Mouse (Mus musculus) ES-Bruce4 (cell line): ENCODE measurements at regions not wholly inside any gene's neighbourhood (a gene's known extent, or its start where the extent isn't known, plus 50 kb on each side); places are given as distances from the start of the nearest gene placed in this dataset.

Experiments
- H3K27ac ChIP-seq: 2 replicates; pipeline ENCODE4 v1.5.1; 2012; ENCODE audit warnings: low read length, inconsistent platforms; ENCODE audit not compliant: insufficient read depth
- H3K27me3 ChIP-seq: 2 replicates; pipeline ENCODE4 v1.6.1; 2012; ENCODE audit warnings: mild to moderate bottlenecking, low read length, inconsistent platforms; ENCODE audit not compliant: control insufficient read depth, poor library complexity, insufficient read depth, severe bottlenecking
- H3K36me3 ChIP-seq: 2 replicates; pipeline ENCODE4 v1.6.1; 2012; ENCODE audit warnings: inconsistent platforms, mild to moderate bottlenecking, low read length, moderate library complexity; ENCODE audit not compliant: control insufficient read depth, poor library complexity, insufficient read depth, severe bottlenecking
- H3K4me1 ChIP-seq: one replicate; pipeline ENCODE4 v1.8.1; 2011; ENCODE audit warnings: low read length; ENCODE audit not compliant: control insufficient read depth, insufficient read depth
- H3K4me3 ChIP-seq: 2 replicates; pipeline ENCODE4 v1.5.1; 2011; ENCODE audit warnings: low read depth, mild to moderate bottlenecking, low read length
- H3K9ac ChIP-seq: 2 replicates; pipeline ENCODE4 v1.6.1; 2012; ENCODE audit warnings: low read depth, mild to moderate bottlenecking, inconsistent platforms; ENCODE audit not compliant: poor library complexity, severe bottlenecking
- H3K9me3 ChIP-seq: replicated peaks from 2 replicates; pipeline ENCODE4 v1.6.1; 2012; ENCODE audit warnings: mild to moderate bottlenecking, low read length, inconsistent platforms; ENCODE audit not compliant: control insufficient read depth, poor library complexity, insufficient read depth, severe bottlenecking
- CTCF ChIP-seq: IDR thresholded peaks from one replicate; pipeline ENCODE4 v1.8.1; 2011; ENCODE audit warnings: low read depth, low read length
- EP300 ChIP-seq: IDR thresholded peaks from 2 replicates; pipeline ENCODE4 v1.6.1; 2011; ENCODE audit warnings: low read depth, low read length; ENCODE audit not compliant: insufficient read depth
- POLR2A ChIP-seq: IDR thresholded peaks from one replicate; pipeline ENCODE4 v1.8.1; 2011; ENCODE audit warnings: low read length; ENCODE audit not compliant: insufficient read depth

DNA sequence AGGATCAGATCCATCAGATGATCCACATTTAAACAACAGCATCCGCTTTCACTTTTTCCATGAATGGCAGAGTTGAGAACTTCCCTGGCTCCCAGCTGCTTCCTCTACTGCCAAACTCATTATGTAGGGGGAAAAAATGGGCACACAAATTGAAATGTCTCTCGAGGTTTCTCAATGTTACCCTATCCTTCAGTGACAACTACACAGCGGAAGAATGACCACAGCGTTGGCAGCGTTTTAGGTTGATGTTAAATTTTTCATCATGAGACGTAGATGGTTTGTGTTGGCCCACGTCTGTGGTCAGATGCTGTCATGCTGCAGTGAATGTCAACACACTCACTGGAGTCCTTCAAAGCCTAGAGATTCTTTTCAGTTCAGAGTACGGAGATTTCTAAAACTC lies 149.0 kb upstream of the Paip1 start:
- Histone ChIP-seq H3K27ac (no peak overlapping the region), H3K9me3 (no peaks in the 10 kb centered on the region), H3K36me3 (no peaks in the 10 kb centered on the region), H3K4me3 (no peak overlapping the region), H3K9ac (no peak overlapping the region), H3K4me1 (no peaks in the 10 kb centered on the region), H3K27me3 (no peaks in the 10 kb centered on the region)
- no peak for TF ChIP-seq CTCF
- TF ChIP-seq POLR2A = no peak
- TF ChIP-seq EP300 = no peak

DNA sequence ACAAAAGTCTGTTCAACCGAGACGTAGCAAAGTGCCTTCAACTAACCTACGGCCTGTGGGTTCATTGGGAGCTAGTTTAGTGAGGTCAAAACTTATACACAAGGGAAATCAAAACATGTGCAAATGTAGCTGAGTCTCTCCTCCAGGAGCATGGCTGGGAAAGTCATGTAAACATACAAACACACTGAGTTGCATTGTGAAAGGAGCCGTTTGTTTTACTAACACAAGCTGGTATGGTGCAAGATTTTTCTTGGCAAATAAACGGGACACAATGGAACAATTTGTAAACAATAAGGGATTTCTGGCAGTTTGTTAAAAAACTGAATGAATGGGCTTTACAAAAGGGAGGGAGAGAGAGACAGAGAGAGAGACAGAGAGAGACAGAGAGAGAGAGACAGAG lies 147.8 kb upstream of the Paip1 start:
- H3K4me1 ChIP-seq = no peaks in the 10 kb centered on the region
- no peak overlapping the region for H3K27ac ChIP-seq
- H3K4me3 ChIP-seq = no peak overlapping the region
- H3K9me3 ChIP-seq = no peaks in the 10 kb centered on the region
- H3K36me3 ChIP-seq = no peaks in the 10 kb centered on the region
- TF ChIP-seq CTCF (no peak), POLR2A (no peak), EP300 (no peak)
- no peak overlapping the region for H3K9ac ChIP-seq
- H3K27me3 ChIP-seq = no peaks in the 10 kb centered on the region

DNA sequence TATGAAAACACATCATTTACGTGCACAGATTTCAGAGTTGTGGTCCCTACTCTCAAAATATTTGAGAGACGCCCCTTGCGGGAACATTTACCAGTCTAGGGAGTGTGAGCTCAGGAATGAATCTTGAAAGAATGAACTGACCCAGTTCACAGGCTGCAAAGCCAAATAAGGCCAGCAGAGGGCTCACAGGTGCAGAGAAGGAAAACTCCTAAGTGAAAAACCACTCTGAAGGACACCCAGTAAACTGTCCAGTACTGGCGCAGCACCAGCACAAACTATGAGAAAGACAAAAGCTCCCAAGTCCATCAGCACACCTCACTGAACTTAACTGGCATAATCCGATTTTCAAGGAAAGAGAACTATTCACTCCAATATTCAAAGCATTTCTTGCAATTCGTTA lies 145.0 kb upstream of the Paip1 start:
- H3K4me3 ChIP-seq = no peak overlapping the region
- no peaks in the 10 kb centered on the region for H3K27me3 ChIP-seq
- no peaks in the 10 kb centered on the region for H3K4me1 ChIP-seq
- no peak overlapping the region for H3K9ac ChIP-seq
- no peak overlapping the region for H3K27ac ChIP-seq
- no peaks in the 10 kb centered on the region for H3K36me3 ChIP-seq
- TF ChIP-seq CTCF (peak; percentile 40), POLR2A (no peak), EP300 (no peak)
- no peaks in the 10 kb centered on the region for H3K9me3 ChIP-seq

DNA sequence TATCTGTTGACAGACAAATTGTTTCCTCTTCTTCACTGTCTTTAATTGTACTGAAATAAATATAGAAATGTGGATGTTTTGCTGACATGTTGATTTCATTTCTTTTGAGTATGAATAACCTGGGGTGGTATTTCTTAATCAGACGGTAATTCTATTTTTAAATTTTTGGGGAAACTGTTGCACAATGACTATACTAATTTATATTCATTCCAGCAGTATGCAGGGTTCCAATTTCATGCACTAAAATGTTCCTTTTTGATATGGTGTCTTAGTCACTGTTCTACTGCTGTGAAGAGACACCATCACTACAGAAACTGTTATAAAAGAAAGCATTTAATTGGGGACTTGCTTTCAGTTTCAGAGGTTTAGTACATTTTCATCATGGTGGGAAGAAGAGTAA lies 119.2 kb upstream of the Paip1 start:
- Histone ChIP-seq H3K27me3 (no peaks in the 10 kb centered on the region), H3K4me1 (no peaks in the 10 kb centered on the region), H3K9me3 (no peaks in the 10 kb centered on the region), H3K36me3 (no peaks in the 10 kb centered on the region), H3K27ac (no peak overlapping the region), H3K4me3 (no peak overlapping the region), H3K9ac (no peak overlapping the region)
- TF ChIP-seq POLR2A (no peak), EP300 (no peak), CTCF (no peak)

DNA sequence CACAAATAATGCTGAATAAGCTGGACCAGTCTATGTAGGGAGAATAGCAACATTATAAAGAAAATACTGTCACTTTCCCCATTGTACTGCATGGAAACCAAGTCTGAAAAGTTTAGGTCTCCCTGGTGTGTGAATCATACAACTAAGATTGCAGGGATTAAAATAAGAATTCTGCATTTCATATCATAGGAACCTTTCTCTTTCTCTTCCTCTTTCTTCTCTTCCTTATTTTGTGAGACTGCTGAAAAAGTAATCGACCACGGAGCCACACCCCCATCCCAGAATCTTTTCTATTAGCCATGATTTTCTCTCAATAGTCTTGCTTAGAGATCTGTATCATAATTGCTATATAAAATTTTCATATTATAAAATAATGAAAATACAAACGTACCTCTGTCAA lies 118.4 kb upstream of the Paip1 start:
- H3K4me1 ChIP-seq = no peaks in the 10 kb centered on the region
- no peaks in the 10 kb centered on the region for H3K9me3 ChIP-seq
- no peak overlapping the region for H3K4me3 ChIP-seq
- TF ChIP-seq EP300 = no peak
- TF ChIP-seq CTCF = no peak
- TF ChIP-seq POLR2A = no peak
- no peaks in the 10 kb centered on the region for H3K36me3 ChIP-seq
- H3K27me3 ChIP-seq = no peaks in the 10 kb centered on the region
- H3K27ac ChIP-seq = no peak overlapping the region
- H3K9ac ChIP-seq = no peak overlapping the region

DNA sequence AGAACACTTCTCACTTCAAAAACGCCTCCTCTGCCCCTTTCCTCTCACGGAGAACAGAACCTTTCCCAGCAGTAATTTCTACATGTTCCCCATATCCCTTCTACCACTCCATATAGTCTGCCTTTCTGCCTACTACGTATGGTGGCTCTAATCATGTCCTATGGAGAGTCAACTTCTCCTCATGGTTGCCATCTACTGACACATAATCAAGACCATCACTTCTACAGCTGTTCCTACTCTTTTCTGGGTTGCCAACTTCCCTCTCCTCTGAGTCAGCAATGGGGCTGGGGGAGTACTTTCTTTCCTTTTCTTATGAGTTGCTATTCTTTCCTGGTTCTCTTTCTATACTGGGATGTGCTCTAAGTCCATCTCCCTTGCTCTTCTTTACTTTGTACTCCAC lies 114.0 kb upstream of the Paip1 start:
- Histone ChIP-seq H3K4me3 (no peak overlapping the region), H3K36me3 (no peaks in the 10 kb centered on the region), H3K9ac (no peak overlapping the region), H3K27me3 (no peaks in the 10 kb centered on the region), H3K4me1 (no peaks in the 10 kb centered on the region), H3K9me3 (no peaks in the 10 kb centered on the region), H3K27ac (no peak overlapping the region)
- TF ChIP-seq POLR2A (no peak), EP300 (no peak), CTCF (no peak)
